Mouse (Mus musculus) stomach, embryonic 14.5 days (tissue): ENCODE measurements at regions not wholly inside any gene's neighbourhood (a gene's known extent, or its start where the extent isn't known, plus 50 kb on each side); places are given as distances from the start of the nearest gene placed in this dataset.

Experiments used
- ATAC-seq: fragments of 200-750 bp; cut with Nextera tagmentation; 2 replicates; pipeline ENCODE4 v1.8.0; 2017; ENCODE audit warnings: low read depth, moderate TSS enrichment; ENCODE audit not compliant: insufficient number of reproducible peaks, insufficient read depth, low FRiP score
- H3K27ac ChIP-seq: fragments of 300-500 bp; sonication (generic); 2 replicates; pipeline ENCODE4 v1.5.1; 2014; ENCODE audit warnings: mild to moderate bottlenecking, low read length, moderate library complexity, mixed read lengths
- H3K27me3 ChIP-seq: fragments of 300-500 bp; sonication (generic); 2 replicates; pipeline ENCODE4 v1.6.1; 2014; ENCODE audit warnings: low read length, control low read depth, mixed read lengths; ENCODE audit not compliant: control insufficient read depth, insufficient read depth
- H3K36me3 ChIP-seq: fragments of 300-500 bp; sonication (generic); 2 replicates; pipeline ENCODE4 v1.6.1; 2014; ENCODE audit warnings: mild to moderate bottlenecking, control low read depth, low read length, moderate library complexity, mixed read lengths; ENCODE audit not compliant: control insufficient read depth, insufficient read depth
- H3K4me1 ChIP-seq: fragments of 300-500 bp; sonication (generic); 2 replicates; pipeline ENCODE4 v1.6.1; 2014; ENCODE audit warnings: low read length, control low read depth, mixed read lengths; ENCODE audit not compliant: control insufficient read depth, insufficient read depth
- H3K4me2 ChIP-seq: fragments of 300-500 bp; sonication (generic); replicated peaks from 2 replicates; pipeline ENCODE4 v1.6.1; 2014; ENCODE audit warnings: low read depth, low read length, control low read depth
- H3K4me3 ChIP-seq: fragments of 300-500 bp; sonication (generic); 2 replicates; pipeline ENCODE4 v1.5.1; 2014; ENCODE audit warnings: low read depth, low read length, control low read depth
- H3K9ac ChIP-seq: fragments of 300-500 bp; sonication (generic); replicated peaks from 2 replicates; pipeline ENCODE4 v1.6.1; 2014; ENCODE audit warnings: low read depth, mild to moderate bottlenecking, control low read depth, low read length, moderate library complexity, mixed read lengths
- H3K9me3 ChIP-seq: fragments of 300-500 bp; sonication (generic); 2 replicates; pipeline ENCODE4 v1.6.1; 2016; ENCODE audit warnings: low read depth, low read length, control low read depth; ENCODE audit not compliant: control insufficient read depth
- WGBS: fragments of 180-500 bp; shearing (Covaris S2); extraction: QIAGEN DNeasy Blood & Tissue Kit; methylation state at CpG from one replicate; pipeline ENCODE4 v1.1.7; 2014; 5-methylcytosine and 5-hydroxymethylcytosine counted together

- Histone ChIP-seq H3K4me3 (no peak overlapping the region), H3K9me3 (no peaks in the 10 kb centered on the region), H3K4me2 (no peak overlapping the region), H3K36me3 (no peaks in the 10 kb centered on the region), H3K9ac (no peak overlapping the region), H3K4me1 (no peaks in the 10 kb centered on the region), H3K27ac (no peak overlapping the region), H3K27me3 (no peaks in the 10 kb centered on the region)
- ATAC-seq = no peak
- WGBS = 93% methylated on average over 4 of the region's 4 CpGs
Measured at GRCm38 (mm10) chr1:169397371-169397770, 133.9 kb downstream of the Nuf2 start.

GRCm38 (mm10) chr1:169387056-169387455, 144.2 kb downstream of the Nuf2 start:
- Histone ChIP-seq H3K9ac (no peak overlapping the region), H3K4me3 (no peak overlapping the region), H3K4me2 (no peak overlapping the region), H3K27me3 (no peaks in the 10 kb centered on the region), H3K9me3 (no peaks in the 10 kb centered on the region), H3K36me3 (no peaks in the 10 kb centered on the region), H3K27ac (no peak overlapping the region), H3K4me1 (no peaks in the 10 kb centered on the region)
- no peak for ATAC-seq
- 50% methylated on average over 1 of the region's 1 CpGs for WGBS

- Histone ChIP-seq H3K36me3 (no peaks in the 10 kb centered on the region), H3K4me3 (no peak overlapping the region), H3K4me1 (no peaks in the 10 kb centered on the region), H3K9ac (no peak overlapping the region), H3K27ac (no peak overlapping the region), H3K27me3 (no peaks in the 10 kb centered on the region), H3K4me2 (no peak overlapping the region), H3K9me3 (no peaks in the 10 kb centered on the region)
- no peak for ATAC-seq
- WGBS = 51% methylated on average over 10 of the region's 10 CpGs
Measured at GRCm38 (mm10) chr1:169385740-169386424, 145.4 kb downstream of the Nuf2 start.

GRCm38 (mm10) chr1:169374686-169375085, 156.6 kb downstream of the Nuf2 start:
- H3K27ac ChIP-seq = no peak overlapping the region
- ATAC-seq = no peak
- no peak overlapping the region for H3K4me2 ChIP-seq
- H3K9me3 ChIP-seq = no peaks in the 10 kb centered on the region
- H3K27me3 ChIP-seq = no peaks in the 10 kb centered on the region
- H3K4me3 ChIP-seq = no peak overlapping the region
- WGBS = 52% methylated on average over 1 of the region's 1 CpGs
- H3K9ac ChIP-seq = no peak overlapping the region
- no peaks in the 10 kb centered on the region for H3K4me1 ChIP-seq
- no peaks in the 10 kb centered on the region for H3K36me3 ChIP-seq

GRCm38 (mm10) chr1:169368758-169369157, 162.5 kb downstream of the Nuf2 start:
- no peak for ATAC-seq
- WGBS = 31% methylated on average over 3 of the region's 3 CpGs
- Histone ChIP-seq H3K27ac (no peak overlapping the region), H3K9ac (no peak overlapping the region), H3K4me2 (no peak overlapping the region), H3K36me3 (no peaks in the 10 kb centered on the region), H3K27me3 (no peaks in the 10 kb centered on the region), H3K4me1 (peaks cover 5% of the 10 kb centered on the region), H3K4me3 (no peak overlapping the region), H3K9me3 (no peaks in the 10 kb centered on the region)

GRCm38 (mm10) chr1:169367772-169368501, 163.3 kb downstream of the Nuf2 start:
- peaks cover 5% of the 10 kb centered on the region for H3K4me1 ChIP-seq
- H3K4me3 ChIP-seq = no peak overlapping the region
- WGBS = 29% methylated on average over 10 of the region's 10 CpGs
- H3K36me3 ChIP-seq = no peaks in the 10 kb centered on the region
- no peaks in the 10 kb centered on the region for H3K27me3 ChIP-seq
- H3K9ac ChIP-seq = no peak overlapping the region
- ATAC-seq = no peak
- H3K9me3 ChIP-seq = no peaks in the 10 kb centered on the region
- H3K27ac ChIP-seq = no peak overlapping the region
- H3K4me2 ChIP-seq = no peak overlapping the region

- Histone ChIP-seq H3K4me1 (peaks cover 5% of the 10 kb centered on the region), H3K4me2 (no peak overlapping the region), H3K9ac (no peak overlapping the region), H3K9me3 (no peaks in the 10 kb centered on the region), H3K27me3 (no peaks in the 10 kb centered on the region), H3K4me3 (no peak overlapping the region), H3K27ac (no peak overlapping the region), H3K36me3 (no peaks in the 10 kb centered on the region)
- no peak for ATAC-seq
- 20% methylated on average over 4 of the region's 4 CpGs for WGBS
Measured at GRCm38 (mm10) chr1:169367316-169367715, 163.9 kb downstream of the Nuf2 start.

GRCm38 (mm10) chr1:169362564-169362963, 168.7 kb downstream of the Nuf2 start:
- Histone ChIP-seq H3K27ac (no peak overlapping the region), H3K4me1 (peaks cover 7% of the 10 kb centered on the region; the same call in 1 of the 2 replicates), H3K4me2 (no peak overlapping the region), H3K9me3 (no peaks in the 10 kb centered on the region), H3K9ac (no peak overlapping the region), H3K4me3 (no peak overlapping the region), H3K36me3 (no peaks in the 10 kb centered on the region), H3K27me3 (no peaks in the 10 kb centered on the region)
- no peak for ATAC-seq
- WGBS = 55% methylated on average over 4 of the region's 4 CpGs
